Mouse (Mus musculus) CD4-positive helper T cell, adult 2 months (primary cell): ENCODE data around the gene Tti1.

Experiments
- DNase-seq: peaks from one replicate; pipeline ENCODE4 v3.0.0-alpha.2; 2012; ENCODE audit warnings: low read depth, missing footprints, low spot score

Gene Tti1

DNA sequence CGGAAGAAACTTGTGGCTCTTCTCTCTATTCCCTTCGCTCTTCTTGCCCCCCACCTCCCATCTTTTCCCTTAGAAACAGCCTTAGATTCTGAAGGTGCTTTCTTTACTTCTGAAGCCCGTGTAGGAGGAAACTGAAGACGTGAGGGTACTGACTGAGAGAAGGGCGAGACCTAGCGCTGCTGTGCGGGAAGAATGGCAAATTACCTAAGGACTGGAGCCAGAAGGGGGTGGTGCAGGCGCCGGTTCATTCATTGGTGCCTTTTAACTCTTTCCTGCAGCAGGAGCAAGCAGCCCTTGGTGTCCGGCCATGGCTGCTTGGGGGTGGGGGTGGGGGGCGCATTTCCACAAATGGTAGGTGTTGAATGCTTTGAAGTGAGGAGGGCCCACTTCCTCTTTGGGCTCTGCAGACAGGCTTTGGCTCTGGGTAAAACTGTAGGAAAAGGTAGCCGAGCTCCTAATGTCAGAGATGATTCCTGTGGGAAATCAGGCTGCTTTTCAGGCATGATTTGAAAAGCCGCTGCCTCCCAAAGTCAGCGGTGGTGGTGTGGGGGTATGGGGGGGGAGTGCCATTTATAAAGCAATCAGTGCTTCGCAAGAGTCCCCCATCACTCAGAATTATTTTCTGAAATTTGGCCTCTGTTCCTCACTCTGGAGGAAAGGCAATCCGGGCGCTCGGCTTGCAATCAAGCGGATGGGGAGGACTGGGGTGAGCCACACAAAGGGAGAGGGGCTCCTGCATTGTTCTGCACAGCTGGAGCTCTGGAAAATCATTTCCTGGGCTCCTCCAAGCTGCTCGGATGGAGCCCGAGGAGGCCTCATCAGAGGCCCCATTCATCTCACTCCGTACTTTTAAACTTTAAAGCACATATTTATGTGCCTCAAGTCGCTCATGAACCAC lies 53.4 kb downstream of the Tti1 start:
- no peak for DNase-seq

DNA sequence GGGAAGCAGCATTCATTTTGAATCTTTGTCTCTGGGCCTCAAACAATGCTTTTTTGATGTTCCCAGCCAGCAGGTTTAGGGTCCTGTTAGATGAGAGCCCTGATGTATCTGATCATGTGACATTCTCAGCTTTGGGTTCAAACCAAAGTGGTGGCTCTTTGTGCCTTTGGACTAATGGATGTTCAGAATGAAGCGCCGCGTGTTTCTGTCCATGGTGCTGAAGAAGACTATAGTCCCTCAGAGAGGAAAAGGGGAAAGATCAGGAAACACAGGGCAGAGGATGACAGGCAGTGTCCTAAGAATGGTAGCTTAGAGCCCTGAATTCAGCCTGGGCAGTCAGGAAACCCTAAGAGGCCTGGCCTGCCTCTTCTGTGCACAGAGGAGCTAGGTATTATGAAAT lies 57.6 kb downstream of the Tti1 start:
- peak; percentile 8 for DNase-seq

DNA sequence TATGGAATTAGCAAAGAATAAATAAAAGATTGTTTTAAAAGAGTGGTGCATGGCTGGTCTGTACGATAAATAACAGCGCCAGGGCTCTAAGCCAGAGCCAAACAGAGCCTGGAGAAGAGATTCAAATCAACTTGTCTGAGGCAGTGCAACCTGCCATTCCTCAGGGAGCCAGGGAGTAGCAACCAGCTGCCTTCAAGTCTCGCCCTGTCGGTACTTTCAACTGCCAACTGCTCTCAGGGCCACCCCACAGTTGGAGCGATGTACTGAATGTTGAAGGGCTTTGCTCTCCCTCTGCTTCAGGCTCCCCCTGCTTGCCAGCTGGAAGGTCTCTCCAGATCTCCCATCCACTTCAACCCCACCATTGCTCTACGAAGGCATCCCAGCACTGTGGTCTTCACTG lies 58.1 kb downstream of the Tti1 start:
- DNase-seq, result no peak

DNA sequence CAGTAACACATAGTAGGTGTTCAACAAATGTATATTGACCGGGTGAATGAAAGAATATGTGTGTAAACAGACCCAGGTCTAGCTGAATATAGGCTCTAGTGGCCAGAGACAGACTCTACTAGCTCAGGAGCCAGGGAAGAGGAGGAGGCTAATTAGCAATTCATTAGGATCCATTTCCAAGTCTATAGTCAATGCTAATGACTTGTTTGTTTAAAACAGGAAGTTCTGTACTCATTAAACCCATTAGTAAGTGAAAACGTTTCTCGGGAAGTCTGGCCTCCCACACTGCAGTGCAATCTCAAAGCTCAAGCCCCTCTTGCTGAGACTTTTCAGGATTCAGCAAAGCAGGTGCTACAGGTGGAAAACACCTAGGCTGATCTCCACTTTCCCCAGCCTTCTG lies 60.4 kb downstream of the Tti1 start:
- DNase-seq, result no peak

DNA sequence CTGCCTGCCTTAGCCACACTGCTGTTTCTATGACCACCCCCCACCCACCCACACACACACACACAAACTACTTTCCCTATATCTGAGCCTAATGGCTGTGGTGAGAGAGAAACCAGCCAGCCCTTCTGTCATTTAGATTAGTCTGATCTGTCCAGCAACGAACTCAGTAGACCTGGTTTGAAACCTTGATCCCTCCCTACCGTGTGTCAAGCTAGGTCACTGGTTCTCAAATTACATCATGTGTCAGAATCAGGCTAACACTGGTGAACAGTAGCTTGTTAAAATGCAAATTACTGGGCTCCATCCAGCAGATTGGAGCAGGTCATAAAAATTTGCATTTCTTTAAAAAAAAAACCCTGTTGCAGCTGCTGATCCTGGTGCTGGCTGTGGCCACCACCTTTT lies 70.5 kb downstream of the Tti1 start:
- no peak for DNase-seq

DNA sequence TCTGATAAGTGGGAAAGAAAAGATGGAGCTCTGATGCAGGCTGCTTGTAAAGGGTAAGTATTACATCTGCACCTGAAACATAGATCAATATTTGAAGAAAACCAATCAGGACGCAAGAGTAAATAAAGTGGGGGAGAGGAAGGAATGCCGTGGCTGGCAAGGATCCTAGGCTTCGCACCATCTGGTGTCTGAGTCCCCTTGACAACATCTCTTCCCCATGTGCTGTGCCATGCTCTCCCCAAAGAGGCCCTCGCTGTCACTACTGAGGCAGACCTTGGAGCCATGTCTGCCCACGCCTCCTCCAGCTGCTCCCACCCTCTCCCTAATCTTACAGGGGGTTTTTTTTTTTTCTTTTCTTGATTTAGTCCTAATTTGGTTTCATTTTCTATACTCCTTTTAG lies 74.3 kb downstream of the Tti1 start:
- no peak for DNase-seq

DNA sequence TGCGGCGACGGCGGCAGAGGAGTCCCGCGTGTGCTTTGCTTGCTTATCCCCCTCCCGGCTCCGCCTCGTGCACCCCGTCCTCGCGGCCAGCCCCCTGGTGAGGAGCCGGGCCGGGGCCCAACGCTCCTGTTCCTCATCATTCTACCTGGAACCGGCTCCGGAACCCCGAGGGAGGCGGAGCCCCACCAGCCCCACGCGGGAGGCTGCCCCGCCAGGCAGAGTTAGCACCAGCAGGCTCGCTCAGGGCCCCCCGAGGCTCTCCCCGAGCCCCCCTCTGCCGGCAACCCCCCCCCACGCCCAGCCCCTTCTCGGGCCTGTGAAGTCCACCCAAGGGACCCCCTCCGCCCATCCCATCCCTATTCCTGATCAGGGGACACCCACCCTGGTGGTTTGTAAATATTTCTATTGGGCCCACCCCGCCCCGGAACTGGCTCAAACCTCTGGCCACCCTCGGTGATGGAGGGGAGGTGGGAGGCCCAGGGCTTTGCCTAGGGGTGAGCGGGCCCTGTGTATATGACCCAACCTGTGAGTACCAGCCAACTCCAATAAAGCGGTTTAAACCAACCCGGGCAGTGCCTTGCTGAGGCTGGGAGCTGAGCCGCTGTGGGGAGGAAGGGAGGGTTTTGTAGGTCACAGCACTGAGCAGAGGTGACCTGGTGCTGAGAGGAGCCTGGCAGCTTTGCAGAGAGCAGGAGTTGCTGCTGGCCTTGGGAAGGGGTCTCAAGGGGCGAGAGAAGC lies 83.9 kb downstream of the Tti1 start:
- DNase-seq, result no peak

DNA sequence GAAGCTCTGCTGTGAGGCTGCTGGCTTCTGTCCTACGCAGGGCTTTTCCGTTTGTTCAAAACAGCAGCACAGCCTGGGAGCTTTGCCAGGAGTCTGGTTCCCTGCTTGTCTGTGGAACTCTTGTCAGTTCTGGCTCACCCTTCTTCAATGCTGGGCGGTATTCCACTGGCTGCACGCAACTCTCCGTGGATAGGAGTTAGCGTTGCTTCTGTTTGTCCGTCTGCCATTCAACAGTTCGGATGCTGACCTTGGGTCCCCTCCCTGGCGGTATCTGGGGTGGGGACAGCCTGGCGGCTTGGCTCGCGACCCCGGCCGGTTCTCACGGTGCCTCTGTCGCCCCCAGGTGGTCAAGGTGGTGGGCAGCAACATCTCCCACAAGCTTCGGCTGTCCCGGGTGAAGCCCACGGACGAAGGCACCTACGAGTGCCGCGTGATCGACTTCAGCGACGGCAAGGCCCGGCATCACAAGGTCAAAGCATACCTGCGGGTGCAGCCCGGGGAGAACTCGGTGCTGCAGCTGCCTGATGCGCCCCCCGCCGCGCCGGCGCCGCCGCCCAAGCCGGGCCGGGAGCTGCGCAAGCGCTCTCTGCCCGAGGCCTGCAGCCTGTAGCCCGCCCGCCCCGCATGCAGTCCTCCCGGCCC lies 84.6 kb downstream of the Tti1 start:
- peak; percentile 9 for DNase-seq

DNA sequence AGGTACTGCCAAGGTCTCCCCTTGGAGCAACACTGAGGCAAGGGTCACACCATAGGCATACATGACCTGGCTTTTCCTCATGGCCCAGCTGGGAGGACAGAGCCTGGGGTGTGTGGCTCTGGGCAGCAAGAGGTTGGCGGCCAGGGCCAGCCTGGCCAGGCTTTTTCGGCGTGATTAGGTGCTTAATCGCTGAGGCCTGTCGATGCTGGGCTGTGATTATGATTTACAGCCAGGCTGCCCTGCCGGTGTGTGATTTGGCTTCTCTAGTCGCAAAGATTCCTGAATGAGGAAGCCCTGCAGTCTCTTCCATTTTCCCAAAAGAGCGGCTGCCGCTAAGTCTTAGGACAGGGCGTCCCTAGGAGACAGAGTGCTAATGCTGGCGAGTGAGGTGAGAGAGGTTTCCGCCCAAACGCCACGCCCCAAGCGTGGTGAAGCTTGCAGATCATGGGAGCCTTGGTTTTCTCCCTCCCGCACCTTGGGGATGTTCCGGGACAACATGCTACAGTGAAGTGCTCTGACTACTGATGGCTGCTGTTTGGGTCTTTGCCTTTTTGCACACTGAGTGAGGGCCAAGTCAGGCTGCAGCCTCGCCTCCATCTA lies 87.5 kb downstream of the Tti1 start:
- DNase-seq, result no peak

DNA sequence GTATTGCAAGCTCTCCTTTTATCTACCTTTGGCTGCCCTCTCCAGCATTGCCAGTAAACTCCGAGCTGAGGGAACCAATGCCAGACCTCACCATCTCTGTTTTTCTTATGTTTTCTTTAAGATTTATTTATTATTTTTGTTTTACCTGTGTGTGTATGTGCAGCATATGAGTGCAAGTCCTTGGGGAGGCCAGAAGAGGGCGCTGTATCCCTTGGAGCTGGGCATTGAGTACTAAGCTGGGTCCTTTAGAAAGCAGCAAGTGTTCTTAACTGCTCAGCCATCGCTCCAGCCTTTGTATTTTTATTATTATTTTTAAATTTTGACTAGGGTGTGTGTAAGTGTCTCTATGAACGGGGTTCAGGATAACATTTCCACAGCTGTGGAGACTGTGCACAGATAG lies 91.6 kb downstream of the Tti1 start:
- DNase-seq, result no peak

DNA sequence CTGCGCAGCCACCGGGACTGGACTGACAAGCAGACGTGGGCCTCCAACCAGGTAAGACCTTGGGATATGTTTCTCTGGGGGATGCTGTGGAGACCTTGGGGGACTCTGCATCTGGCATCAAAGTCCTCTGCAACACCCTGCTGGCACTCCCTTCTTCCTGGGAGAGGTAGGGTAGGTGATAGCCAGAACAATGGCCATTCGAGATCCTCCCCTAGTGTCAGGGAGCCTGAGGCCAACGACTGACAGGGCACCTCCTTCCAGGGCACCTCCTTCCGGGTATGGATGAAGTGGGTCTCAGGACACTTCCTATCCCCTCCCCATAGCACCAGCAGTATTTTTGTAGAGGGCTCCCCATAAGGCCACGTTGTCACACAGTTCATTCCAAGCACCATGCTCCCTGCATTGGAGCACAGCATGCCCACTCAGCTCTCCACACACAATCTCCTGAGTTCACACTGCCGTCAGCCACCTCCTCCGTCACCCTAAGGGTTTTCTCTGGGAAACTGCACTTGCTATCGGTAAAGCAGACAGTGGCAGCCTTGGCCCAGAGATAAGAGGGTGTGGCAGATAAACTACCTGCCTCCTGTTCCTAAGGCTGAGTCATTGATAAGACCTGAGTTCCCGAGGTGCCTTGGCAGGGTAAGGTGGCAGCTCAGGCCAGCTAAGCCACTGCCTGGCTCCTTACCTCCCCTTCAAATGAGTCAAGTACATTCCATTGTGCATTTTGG lies 92.6 kb downstream of the Tti1 start:
- no peak for DNase-seq

DNA sequence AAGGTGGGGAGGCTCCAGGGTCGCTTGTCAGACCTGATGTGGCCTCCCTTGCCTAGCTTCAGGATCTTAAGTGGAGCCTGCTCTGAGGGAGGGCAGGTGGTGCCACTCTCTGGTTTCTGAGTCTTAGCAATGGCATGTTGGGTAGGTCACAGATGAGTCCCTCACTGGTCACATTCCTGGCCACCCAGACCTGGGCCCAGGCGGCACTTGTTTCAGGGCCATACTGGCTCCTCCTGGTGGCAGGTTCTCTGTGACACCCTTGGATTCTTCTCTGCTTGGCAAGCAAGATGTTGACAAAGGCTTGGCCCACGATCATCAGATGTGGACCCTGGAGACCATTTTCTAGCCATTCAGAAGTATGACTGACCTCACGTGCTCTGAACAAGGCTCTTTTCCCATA lies 95.6 kb downstream of the Tti1 start:
- no peak for DNase-seq
